Mouse (Mus musculus) right cerebral cortex, postnatal 14 days (tissue): ENCODE results near the gene Itgb2.

Experiments
- DNase-seq: peaks from one replicate; pipeline ENCODE4 v3.0.0; 2022

The Itgb2 gene

GRCm38 (mm10) chr10:77530140-77530539 is at the start of gene Itgb2:
Gene Itgb2, plus strand, starts transcription at chr10:77530252.
- DNase-seq: no peak

GRCm38 (mm10) chr10:77481814-77482213 is 48.2 kb upstream of the Itgb2 start:
- no peak for DNase-seq

- DNase-seq: no peak
These were observed 45.7 kb upstream of the Itgb2 start for GRCm38 (mm10) chr10:77484205-77484935.

- no peak for DNase-seq
These were observed 44.3 kb upstream of the Itgb2 start for GRCm38 (mm10) chr10:77485786-77486185.

- no peak for DNase-seq
These were observed 41.9 kb upstream of the Itgb2 start for GRCm38 (mm10) chr10:77488168-77488567.

- no peak for DNase-seq
These were observed 38.5 kb upstream of the Itgb2 start for GRCm38 (mm10) chr10:77491585-77491984.

GRCm38 (mm10) chr10:77492885-77493284 is 37.2 kb upstream of the Itgb2 start:
- DNase-seq: no peak

GRCm38 (mm10) chr10:77497185-77497584 is 32.9 kb upstream of the Itgb2 start:
- no peak for DNase-seq

- DNase-seq: no peak
These were observed 31.8 kb upstream of the Itgb2 start for GRCm38 (mm10) chr10:77498254-77498653.

GRCm38 (mm10) chr10:77500636-77501035 is 29.4 kb upstream of the Itgb2 start:
- DNase-seq: no peak

- no peak for DNase-seq
These were observed 26.8 kb upstream of the Itgb2 start for GRCm38 (mm10) chr10:77502967-77503922.

- no peak for DNase-seq
These were observed 25.9 kb upstream of the Itgb2 start for GRCm38 (mm10) chr10:77504143-77504542.

- DNase-seq: no peak
These were observed 23.5 kb upstream of the Itgb2 start for GRCm38 (mm10) chr10:77506526-77506925.

- DNase-seq: no peak
These were observed 23.0 kb upstream of the Itgb2 start for GRCm38 (mm10) chr10:77506961-77507577.

- DNase-seq: no peak
These were observed 22.3 kb upstream of the Itgb2 start for GRCm38 (mm10) chr10:77507779-77508178.

- no peak for DNase-seq
These were observed 21.3 kb upstream of the Itgb2 start for GRCm38 (mm10) chr10:77508744-77509143.

GRCm38 (mm10) chr10:77509403-77510187 is 20.5 kb upstream of the Itgb2 start:
- DNase-seq: peak; percentile 91

- DNase-seq: no peak
These were observed 19.6 kb upstream of the Itgb2 start for GRCm38 (mm10) chr10:77510225-77510982.

GRCm38 (mm10) chr10:77515385-77516348 is 14.4 kb upstream of the Itgb2 start, which contains the start of gene Fam207a:
Gene Fam207a, minus strand, starts transcription at chr10:77515785.
- peak; percentile 94 for DNase-seq

GRCm38 (mm10) chr10:77516379-77516951 is 13.6 kb upstream of the Itgb2 start:
- no peak for DNase-seq
